Mouse (Mus musculus) MEL (cell line): ENCODE results near the gene Nphs2.

Source experiments
- CTCF ChIP-seq, 3 experiments: IDR thresholded peaks in 2 of 3; conservative IDR thresholded peaks in 1 of 3; 2 replicates each; pipeline ENCODE4 v1.5.1; 2011 to 2012; ENCODE audit warnings: low read length in 3 of 3, low read depth in 2 of 3, mild to moderate bottlenecking in 2 of 3, improper control_type of control experiment in 1 of 3, inconsistent platforms in 1 of 3, mixed read lengths in 1 of 3, moderate library complexity in 1 of 3; ENCODE audit not compliant: control insufficient read depth in 1 of 3, insufficient read depth in 1 of 3, poor library complexity in 1 of 3, severe bottlenecking in 1 of 3
- MEF2A ChIP-seq: IDR thresholded peaks from 2 replicates; pipeline ENCODE4 v1.6.1; 2014; ENCODE audit warnings: low read depth, mild to moderate bottlenecking, inconsistent platforms, low read length, improper control_type of control experiment; ENCODE audit not compliant: poor library complexity, insufficient replicate concordance, severe bottlenecking; ENCODE audit errors: extremely low read depth
- POLR2A ChIP-seq, 2 experiments: IDR thresholded peaks; 2 replicates each; pipeline ENCODE4 v1.6.1; 2011 to 2012; ENCODE audit warnings: low read length in 2 of 2, mild to moderate bottlenecking in 2 of 2, control low read depth in 1 of 2, improper control_type of control experiment in 1 of 2, low read depth in 1 of 2, moderate library complexity in 1 of 2; ENCODE audit not compliant: control insufficient read depth in 1 of 2, insufficient read depth in 1 of 2, poor library complexity in 1 of 2
- POLR2AphosphoS5 ChIP-seq: IDR thresholded peaks from 2 replicates; pipeline ENCODE4 v1.6.1; 2012; ENCODE audit warnings: low read depth, borderline replicate concordance, mild to moderate bottlenecking, inconsistent platforms, low read length, moderate library complexity, mixed read lengths
- USF1 ChIP-seq: IDR thresholded peaks from 2 replicates; pipeline ENCODE4 v1.6.1; 2014; ENCODE audit warnings: low read depth, mild to moderate bottlenecking, inconsistent platforms, low read length, improper control_type of control experiment, moderate library complexity

DNA sequence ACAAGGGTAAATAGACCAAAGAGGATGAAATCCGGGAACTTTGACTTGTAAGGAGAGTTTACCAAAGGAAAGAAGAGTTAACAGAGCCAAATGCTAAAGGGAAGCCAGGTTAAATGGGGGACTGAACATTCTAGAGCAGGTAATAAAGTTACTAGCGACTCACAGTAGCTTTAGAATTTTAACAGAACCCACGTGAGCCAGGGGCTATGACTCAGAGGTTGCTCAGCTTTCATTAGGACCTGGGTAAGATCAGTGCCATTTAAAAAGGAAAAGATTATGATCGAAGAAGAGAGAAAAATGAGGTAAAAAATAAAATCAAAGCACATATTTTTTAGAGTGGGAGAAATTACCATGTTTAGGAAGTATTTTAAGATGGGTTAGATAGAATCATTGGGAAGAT is 30.3 kb downstream of the Nphs2 start:
- TF ChIP-seq USF1 (no peak), POLR2A (IDR thresholded peaks at IDR 0.05; ENCODE audit: control insufficient read depth in 1 of 2, insufficient read depth in 1 of 2, low read depth in 1 of 2, low read length in 2 of 2, poor library complexity in 1 of 2) (no peak), MEF2A (no peak), POLR2AphosphoS5 (no peak), CTCF (IDR thresholded peaks at IDR 0.05 in 2 of 3, conservative IDR thresholded peaks at IDR 0.05 in 1 of 3; ENCODE audit: control insufficient read depth in 1 of 3, insufficient read depth in 1 of 3, low read depth in 2 of 3, low read length in 3 of 3, poor library complexity in 1 of 3, severe bottlenecking in 1 of 3) (no peak)
